Mouse (Mus musculus) C2C12 (cell line): ENCODE results near the gene Glra1.

ENCODE experiments used
- CEBPB ChIP-seq: IDR thresholded peaks from one replicate; pipeline ENCODE4 v1.6.1; 2011; ENCODE audit warnings: low read depth, mild to moderate bottlenecking, control low read depth, moderate library complexity
- CTCF ChIP-seq: IDR thresholded peaks from one replicate; pipeline ENCODE4 v1.5.1; 2011; ENCODE audit not compliant: control insufficient read depth, insufficient read depth, insufficient read length
- MAX ChIP-seq: IDR thresholded peaks from one replicate; pipeline ENCODE4 v1.6.1; 2011; ENCODE audit warnings: mild to moderate bottlenecking, control low read depth
- MYOD1 ChIP-seq: IDR thresholded peaks from one replicate; pipeline ENCODE4 v1.6.1; 2011; ENCODE audit warnings: low read depth; ENCODE audit not compliant: control insufficient read depth, insufficient read length
- USF1 ChIP-seq: IDR thresholded peaks from one replicate; pipeline ENCODE4 v1.6.1; 2011; ENCODE audit warnings: low read depth, mild to moderate bottlenecking, control low read depth, moderate library complexity

DNA sequence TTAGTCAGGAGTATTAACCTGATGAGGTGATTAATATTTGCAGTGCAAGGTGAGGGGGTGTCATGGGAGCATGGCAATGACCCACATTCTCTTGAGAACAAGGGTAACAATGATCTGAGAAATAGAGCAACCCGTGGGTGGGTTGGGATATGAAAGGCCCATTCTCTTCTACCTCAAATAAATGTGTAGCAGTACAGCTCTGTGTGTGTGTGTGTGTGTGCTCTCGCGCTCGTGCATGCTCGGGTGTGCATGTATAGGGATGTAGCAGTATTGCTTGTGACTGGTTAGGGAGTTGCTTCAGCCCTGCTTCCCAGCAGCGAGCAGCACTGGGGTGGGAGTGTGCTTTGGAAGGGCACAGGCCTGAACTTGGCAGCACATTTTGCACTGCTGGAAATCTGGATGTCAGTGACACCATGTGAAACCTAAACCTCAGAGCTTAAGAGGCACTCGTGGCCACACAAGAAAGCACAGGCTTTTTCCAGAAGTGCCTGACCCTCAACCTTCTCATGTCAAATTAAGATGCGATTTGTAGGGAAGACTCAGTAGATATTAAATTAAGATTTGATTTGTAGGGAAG, 106.0 kb downstream of the Glra1 start:
- TF ChIP-seq CTCF (no peak), USF1 (no peak), MYOD1 (no peak), MAX (no peak), CEBPB (no peak)
